Mouse (Mus musculus): ENCODE measurements around the gene Gm10840. TPM values are rescaled to one million over a fixed set of nuclear protein-coding genes. Genes with fewer than 3 reads are reported as not detected.

The Gm10840 gene
- polyA plus RNA-seq, 1 experiment from 2014 or later: not detected

GRCm38 (mm10) chr11:106201337-106202122 is 40.9 kb downstream of the Gm10840 start:
- H3K4me3 ChIP-seq (ENCODE audit: low read length): no peak overlapping the region
- 88% methylated on average over 19 of the region's 19 CpGs for WGBS
- ATAC-seq (replicated peaks; ENCODE audit: extremely low read depth, insufficient read depth, low FRiP score): no peak

GRCm38 (mm10) chr11:106202123-106202465 is 41.4 kb downstream of the Gm10840 start, which contains the start of gene Strada:
TSS of gene Strada (minus strand) at chr11:106202168.
- H3K4me1 ChIP-seq (ENCODE audit: control insufficient read depth, insufficient read depth, low read length): no peaks in the 10 kb centered on the region
- no peak within 1 kb of the TSS for H3K4me2 ChIP-seq (ENCODE audit: low read depth, low read length)
- no peak for ATAC-seq (replicated peaks; ENCODE audit: extremely low read depth, insufficient read depth, low FRiP score)
- no peaks in the 10 kb centered on the region for H3K9me3 ChIP-seq (replicated peaks; ENCODE audit: control insufficient read depth, low read length)
- no peak within 1 kb of the TSS for H3K4me3 ChIP-seq (ENCODE audit: low read length)
- whole genome bisulfite sequencing: 70% methylated on average over 5 of the region's 5 CpGs
- no peak within 1 kb of the TSS for H3K9ac ChIP-seq (ENCODE audit: low read length)
- peak within 1 kb of the TSS; percentile 26; the same call in 1 of the 2 replicates for H3K27ac ChIP-seq (ENCODE audit: low read length)
- peaks cover 57% of the 10 kb centered on the region for H3K36me3 ChIP-seq (ENCODE audit: control insufficient read depth, insufficient read depth)
- no peaks in the 10 kb centered on the region for H3K27me3 ChIP-seq (ENCODE audit: control insufficient read depth, insufficient read depth, low read length)

More at GRCm38 (mm10) chr11:106201337-106202122, 40.9 kb downstream of the Gm10840 start:
- Histone ChIP-seq H3K27ac (ENCODE audit: low read length) (no peak overlapping the region; the same call in 1 of the 2 replicates), H3K4me2 (ENCODE audit: low read depth, low read length) (no peak overlapping the region), H3K9ac (ENCODE audit: low read length) (no peak overlapping the region), H3K4me1 (ENCODE audit: control insufficient read depth, insufficient read depth, low read length) (no peaks in the 10 kb centered on the region), H3K27me3 (ENCODE audit: control insufficient read depth, insufficient read depth, low read length) (no peaks in the 10 kb centered on the region), H3K9me3 (replicated peaks; ENCODE audit: control insufficient read depth, low read length) (no peaks in the 10 kb centered on the region), H3K36me3 (ENCODE audit: control insufficient read depth, insufficient read depth) (peaks cover 52% of the 10 kb centered on the region)

Other genes starting within 250 kb of the Gm10840 start
- 8.0 and 10.5 TPM in 2 replicates for gene Cyb561, start 207.5 kb upstream of the Gm10840 start, polyA plus RNA-seq (2015; fragmentation: Nextera tagmentation; extraction: Ambion mirVana)
- 3.1 and 4.3 TPM in 2 replicates for gene Ace, start 192.9 kb upstream of the Gm10840 start, polyA plus RNA-seq (2015; fragmentation: Nextera tagmentation; extraction: Ambion mirVana)
- 0.10 TPM in 1 of 2 replicates, not detected in the other for gene Ace3, start 166.2 kb upstream of the Gm10840 start, polyA plus RNA-seq (2015; fragmentation: Nextera tagmentation; extraction: Ambion mirVana)
- gene Kcnh6, start 152.7 kb upstream of the Gm10840 start, polyA plus RNA-seq (2015; fragmentation: Nextera tagmentation; extraction: Ambion mirVana): 0.35 and 0.46 TPM in 2 replicates
- 44.6 and 47.2 TPM in 2 replicates for gene Dcaf7, start 124.0 kb upstream of the Gm10840 start, polyA plus RNA-seq (2015; fragmentation: Nextera tagmentation; extraction: Ambion mirVana)
- 13.0 and 15.6 TPM in 2 replicates for gene Taco1, start 94.8 kb upstream of the Gm10840 start, polyA plus RNA-seq (2015; fragmentation: Nextera tagmentation; extraction: Ambion mirVana)
- gene Map3k3, start 76.2 kb upstream of the Gm10840 start, polyA plus RNA-seq (2015; fragmentation: Nextera tagmentation; extraction: Ambion mirVana): 17.6 and 21.7 TPM in 2 replicates
- gene Limd2, start within 50 bp of the Gm10840 start, polyA plus RNA-seq (2015; fragmentation: Nextera tagmentation; extraction: Ambion mirVana): 95.5 and 107 TPM in 2 replicates
- 17.5 and 21.9 TPM in 2 replicates for gene Strada, start 41.3 kb downstream of the Gm10840 start, polyA plus RNA-seq (2015; fragmentation: Nextera tagmentation; extraction: Ambion mirVana)
- 101 and 110 TPM in 2 replicates for gene Ccdc47, start 55.5 kb downstream of the Gm10840 start, polyA plus RNA-seq (2015; fragmentation: Nextera tagmentation; extraction: Ambion mirVana)
- gene Ddx42, start 56.1 kb downstream of the Gm10840 start, polyA plus RNA-seq (2015; fragmentation: Nextera tagmentation; extraction: Ambion mirVana): 46.5 and 47.2 TPM in 2 replicates
- gene Ftsj3, start 95.2 kb downstream of the Gm10840 start, polyA plus RNA-seq (2015; fragmentation: Nextera tagmentation; extraction: Ambion mirVana): 34.0 and 38.7 TPM in 2 replicates
- 217 and 221 TPM in 2 replicates for gene Psmc5, start 95.3 kb downstream of the Gm10840 start, polyA plus RNA-seq (2015; fragmentation: Nextera tagmentation; extraction: Ambion mirVana)
- 27.0 and 27.1 TPM in 2 replicates for gene Smarcd2, start 112.1 kb downstream of the Gm10840 start, polyA plus RNA-seq (2015; fragmentation: Nextera tagmentation; extraction: Ambion mirVana)
- gene Tcam1, start 115.8 kb downstream of the Gm10840 start, polyA plus RNA-seq (2015; fragmentation: Nextera tagmentation; extraction: Ambion mirVana): 0.05 and 0.07 TPM in 2 replicates
- gene Gh, start 141.0 kb downstream of the Gm10840 start, polyA plus RNA-seq (2015; fragmentation: Nextera tagmentation; extraction: Ambion mirVana): not detected in 2 replicates
- 3.5 and 3.6 TPM in 2 replicates for gene Cd79b, start 153.9 kb downstream of the Gm10840 start, polyA plus RNA-seq (2015; fragmentation: Nextera tagmentation; extraction: Ambion mirVana)
- gene Scn4a, start 192.4 kb downstream of the Gm10840 start, polyA plus RNA-seq (2015; fragmentation: Nextera tagmentation; extraction: Ambion mirVana): 0.09 and 0.36 TPM in 2 replicates
- gene Prr29, start 204.6 kb downstream of the Gm10840 start, polyA plus RNA-seq (2015; fragmentation: Nextera tagmentation; extraction: Ambion mirVana): 1.00 and 1.0 TPM in 2 replicates
- gene Icam2, start 227.2 kb downstream of the Gm10840 start, polyA plus RNA-seq (2015; fragmentation: Nextera tagmentation; extraction: Ambion mirVana): 107 and 109 TPM in 2 replicates